Mouse (Mus musculus): ENCODE results near the gene Lmnb2.
A peak's percentile ranks its signal among the peaks of the same experiment; 100 is the strongest.

Lmnb2 gene

GRCm38 (mm10) chr10:80900318-80901247 is 17.5 kb downstream of the Lmnb2 start, which contains the start of gene Timm13:
Gene Timm13 (minus strand): TSS chr10:80900969.
- peak; percentile 100 for DNase-seq (ENCODE audit: low read depth, low spot score)

GRCm38 (mm10) chr10:80899591-80900317 is 18.3 kb downstream of the Lmnb2 start:
- no peak for DNase-seq (ENCODE audit: low read depth, low spot score)

DNA sequence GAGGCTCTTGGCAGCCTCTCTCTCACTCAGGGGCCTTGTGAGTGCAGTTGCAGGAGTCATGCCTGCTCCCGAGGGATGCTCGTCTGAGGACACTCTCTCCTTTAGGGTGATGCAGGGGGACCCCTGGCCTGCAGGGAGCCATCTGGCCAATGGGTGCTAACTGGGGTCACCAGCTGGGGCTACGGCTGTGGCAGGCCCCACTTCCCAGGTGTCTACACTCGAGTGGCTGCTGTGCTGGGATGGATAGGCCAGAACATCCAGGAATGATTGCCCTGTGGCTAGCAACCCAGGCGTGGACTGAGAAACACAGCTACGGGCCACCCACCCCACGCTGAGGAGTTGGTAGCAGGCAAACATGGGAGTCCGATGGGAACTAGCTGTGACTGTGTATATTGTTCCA is 19.0 kb downstream of the Lmnb2 start:
- DNase-seq (ENCODE audit: low read depth, low spot score): no peak

- peak; percentile 69 for DNase-seq (ENCODE audit: low read depth, low spot score)
These were observed 20.1 kb downstream of the Lmnb2 start for GRCm38 (mm10) chr10:80897861-80898510.

DNA sequence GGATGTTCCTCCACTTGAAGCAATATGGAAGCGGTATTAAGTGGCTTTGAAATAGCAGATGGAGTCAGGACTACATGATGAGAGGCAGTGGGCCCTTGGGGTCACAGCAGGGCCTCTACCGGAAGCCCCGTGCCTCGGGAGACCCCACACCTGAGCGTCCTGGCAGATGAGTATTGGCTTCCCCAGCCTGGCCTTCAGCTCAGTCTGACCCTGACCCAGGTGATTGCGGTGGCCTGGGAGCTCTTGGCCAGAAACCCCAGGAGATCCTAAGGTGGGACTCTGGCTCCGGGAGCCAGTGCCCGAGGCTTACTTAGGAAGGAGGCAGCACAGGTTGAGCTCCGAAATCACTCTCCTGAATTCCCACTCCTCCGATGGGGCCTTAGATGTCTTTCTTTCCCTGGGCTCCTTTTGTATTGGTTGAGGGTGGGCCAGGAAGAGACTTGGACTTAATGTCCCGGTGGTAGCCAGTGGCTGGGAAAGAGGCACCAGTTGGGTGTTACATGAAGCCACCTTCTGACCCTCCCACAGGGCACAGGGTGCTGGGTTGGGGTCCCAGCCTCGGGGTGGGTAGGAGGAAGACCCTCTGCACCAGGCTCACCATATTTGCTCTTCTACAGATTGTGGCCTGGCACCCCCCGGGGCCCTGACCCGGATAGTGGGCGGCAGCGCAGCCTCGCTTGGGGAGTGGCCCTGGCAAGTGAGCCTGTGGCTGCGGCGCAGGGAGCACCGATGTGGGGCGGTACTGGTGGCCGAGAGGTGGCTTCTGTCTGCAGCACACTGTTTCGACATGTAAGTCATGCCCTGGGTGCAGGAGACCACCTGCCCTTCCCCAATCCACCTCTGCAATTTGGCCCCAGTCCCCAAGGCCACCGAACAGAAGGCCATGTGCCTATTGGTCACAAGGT is 21.2 kb downstream of the Lmnb2 start:
- DNase-seq (ENCODE audit: low read depth, low spot score): no peak

- DNase-seq (ENCODE audit: low read depth, low spot score): peak; percentile 41
These were observed 22.3 kb downstream of the Lmnb2 start for GRCm38 (mm10) chr10:80895697-80896096.

GRCm38 (mm10) chr10:80895100-80895499 is 22.9 kb downstream of the Lmnb2 start:
- DNase-seq (ENCODE audit: low read depth, low spot score): no peak

GRCm38 (mm10) chr10:80887181-80887580 is 30.9 kb downstream of the Lmnb2 start:
- no peak for DNase-seq (ENCODE audit: low read depth, low spot score)

DNA sequence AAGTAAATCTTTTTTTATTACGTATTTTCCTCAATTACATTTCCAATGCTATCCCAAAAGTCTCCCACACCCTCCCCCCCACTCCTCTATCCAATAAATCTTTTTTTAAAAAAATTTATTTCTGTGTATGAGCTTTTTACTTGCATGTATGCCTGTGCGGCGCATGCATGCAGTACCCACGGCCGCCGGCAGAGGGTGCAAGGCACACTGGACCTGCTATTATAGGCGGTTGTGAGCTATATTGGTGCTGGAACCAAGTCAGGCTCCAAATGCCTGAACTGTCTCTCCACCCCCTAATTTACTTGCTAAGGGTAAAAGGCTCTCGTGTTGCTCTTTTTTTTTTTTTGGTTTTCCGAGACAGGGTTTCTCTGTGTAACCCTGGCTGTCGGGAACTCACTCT is 36.7 kb downstream of the Lmnb2 start:
- peak; percentile 88 for DNase-seq (ENCODE audit: low read depth, low spot score)

GRCm38 (mm10) chr10:80880901-80881300 is 37.1 kb downstream of the Lmnb2 start:
- peak; percentile 43 for DNase-seq (ENCODE audit: low read depth, low spot score)

DNA sequence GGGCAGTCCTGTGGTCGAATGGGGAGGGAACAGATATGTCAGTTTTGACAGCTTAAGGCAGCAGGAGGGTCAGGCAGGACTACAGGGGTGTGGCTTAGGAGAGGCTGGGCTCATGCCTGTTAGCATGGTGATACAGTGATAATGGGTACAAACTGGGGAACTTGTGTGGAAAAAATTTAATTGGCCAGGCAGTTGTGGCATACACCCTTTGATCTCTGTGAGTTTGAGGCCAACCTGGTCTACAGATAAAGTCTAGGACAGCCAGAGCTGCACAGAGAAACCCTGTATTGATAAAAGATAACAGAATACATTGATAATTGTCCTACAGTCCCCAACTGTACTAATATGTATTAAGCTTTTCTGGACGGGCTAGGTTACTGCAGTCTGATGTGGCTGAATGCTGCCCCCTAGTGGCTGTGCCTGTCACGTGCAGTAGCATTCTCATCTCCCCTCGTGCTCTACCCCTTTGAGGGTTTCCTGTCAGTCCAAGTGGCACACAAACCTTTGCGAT is 37.9 kb downstream of the Lmnb2 start:
- peak; percentile 87 for DNase-seq (ENCODE audit: low read depth, low spot score)

GRCm38 (mm10) chr10:80876594-80876993 is 41.5 kb downstream of the Lmnb2 start:
- DNase-seq (ENCODE audit: low read depth, low spot score): no peak

- DNase-seq (ENCODE audit: low read depth, low spot score): peak; percentile 83
These were observed 42.0 kb downstream of the Lmnb2 start for GRCm38 (mm10) chr10:80876028-80876427.

DNA sequence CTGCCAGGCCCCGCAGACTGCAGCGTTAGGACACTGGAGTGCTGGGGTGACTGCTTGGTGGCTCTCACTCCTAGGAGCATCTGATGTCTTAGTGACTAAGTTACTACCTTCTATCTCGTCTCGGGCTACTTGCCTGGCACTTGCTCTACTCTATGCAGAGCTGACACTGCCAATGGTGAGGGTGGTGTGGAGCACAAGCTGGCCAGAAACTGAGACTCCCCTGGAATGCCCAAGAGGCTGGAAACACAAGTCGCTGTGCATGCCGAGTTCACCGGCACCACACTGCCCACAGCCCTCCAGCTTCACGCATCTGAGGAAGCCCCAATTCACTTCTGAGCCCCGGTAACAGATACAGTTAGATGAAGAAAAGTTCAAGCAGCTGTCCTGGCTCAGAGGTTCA is 44.0 kb downstream of the Lmnb2 start:
- no peak for DNase-seq (ENCODE audit: low read depth, low spot score)

GRCm38 (mm10) chr10:80871581-80871980 is 46.5 kb downstream of the Lmnb2 start, which contains the start of gene Tmprss9:
Gene Tmprss9 (plus strand): TSS chr10:80871848.
- DNase-seq (ENCODE audit: low read depth, low spot score): peak; percentile 33

- no peak for DNase-seq (ENCODE audit: low read depth, low spot score)
These were observed 47.1 kb downstream of the Lmnb2 start for GRCm38 (mm10) chr10:80870993-80871392.

DNA sequence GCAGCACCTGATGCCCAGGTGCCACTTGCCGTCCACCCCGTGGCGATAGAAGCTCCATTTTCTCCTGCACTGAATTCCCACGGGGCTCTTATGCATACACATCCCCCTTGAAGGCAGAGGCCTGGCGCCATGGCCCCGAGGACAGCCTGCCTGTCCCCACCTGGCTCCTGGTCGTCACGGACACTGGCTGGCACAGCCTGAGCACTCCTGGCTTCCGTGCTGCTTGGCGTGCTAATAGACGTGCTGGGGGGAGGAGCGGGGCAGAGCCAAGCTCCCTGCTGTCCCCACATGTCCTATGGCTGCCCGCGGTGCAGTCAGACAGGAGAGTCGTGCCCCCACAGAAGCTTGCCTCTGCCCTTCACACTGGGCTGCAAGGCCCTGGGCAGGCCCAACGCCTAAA is 53.6 kb downstream of the Lmnb2 start:
- no peak for DNase-seq (ENCODE audit: low read depth, low spot score)

GRCm38 (mm10) chr10:80862305-80862704 is 55.7 kb downstream of the Lmnb2 start:
- no peak for DNase-seq (ENCODE audit: low read depth, low spot score)

- no peak for DNase-seq (ENCODE audit: low read depth, low spot score)
These were observed 59.6 kb downstream of the Lmnb2 start for GRCm38 (mm10) chr10:80858350-80858935.

GRCm38 (mm10) chr10:80857848-80858247 is 60.2 kb downstream of the Lmnb2 start:
- no peak for DNase-seq (ENCODE audit: low read depth, low spot score)
